Mouse (Mus musculus): ENCODE measurements at regions not wholly inside any gene's neighbourhood (a gene's known extent, or its start where the extent isn't known, plus 50 kb on each side); places are given as distances from the start of the nearest gene placed in this dataset.

- H3K9me3 ChIP-seq (ENCODE audit: control insufficient read depth, low read length), result no peaks in the 10 kb centered on the region
- no peak for ATAC-seq (ENCODE audit: insufficient number of reproducible peaks, insufficient read depth, low FRiP score, low read depth)
- no peak overlapping the region for H3K9ac ChIP-seq (ENCODE audit: low read length)
- no peaks in the 10 kb centered on the region for H3K36me3 ChIP-seq (ENCODE audit: control insufficient read depth, insufficient read depth, low read length)
- H3K4me2 ChIP-seq (ENCODE audit: low read length), result no peak overlapping the region
- H3K27me3 ChIP-seq (ENCODE audit: control insufficient read depth, insufficient read depth, low read length), result no peaks in the 10 kb centered on the region
- H3K4me1 ChIP-seq (ENCODE audit: control insufficient read depth in 2 of 2, insufficient read depth in 2 of 2, low read length in 2 of 2), result peaks cover 0 to 2% of the 10 kb centered on the region in 2 experiments; a peak in 1 of 4 replicates
- H3K4me3 ChIP-seq (ENCODE audit: control insufficient read depth in 1 of 2, insufficient read depth in 1 of 2, low read depth in 1 of 2, low read length in 2 of 2), result no peak overlapping the region
- H3K27ac ChIP-seq (replicated peaks in 1 of 2; ENCODE audit: control insufficient read depth in 1 of 2, insufficient read depth in 1 of 2, low read depth in 2 of 2, low read length in 2 of 2), result no peak overlapping the region
- 36% methylated on average over 3 of the region's 3 CpGs for WGBS
These were observed 112.9 kb upstream of the Mycn start for GRCm38 (mm10) chr12:13054611-13055010.

- Histone ChIP-seq H3K4me1 (ENCODE audit: control insufficient read depth in 2 of 2, insufficient read depth in 2 of 2, low read length in 2 of 2) (peaks cover 0 to 4% of the 10 kb centered on the region in 2 experiments; a peak in 1 of 4 replicates), H3K27ac (replicated peaks in 1 of 2; ENCODE audit: control insufficient read depth in 1 of 2, insufficient read depth in 1 of 2, low read depth in 2 of 2, low read length in 2 of 2) (no peak overlapping the region), H3K4me2 (ENCODE audit: low read length) (no peak overlapping the region), H3K4me3 (ENCODE audit: control insufficient read depth in 1 of 2, insufficient read depth in 1 of 2, low read depth in 1 of 2, low read length in 2 of 2) (no peak overlapping the region), H3K9me3 (ENCODE audit: control insufficient read depth, low read length) (no peaks in the 10 kb centered on the region), H3K9ac (ENCODE audit: low read length) (no peak overlapping the region), H3K36me3 (ENCODE audit: control insufficient read depth, insufficient read depth, low read length) (no peaks in the 10 kb centered on the region), H3K27me3 (ENCODE audit: control insufficient read depth, insufficient read depth, low read length) (no peaks in the 10 kb centered on the region)
- no peak for ATAC-seq (ENCODE audit: insufficient number of reproducible peaks, insufficient read depth, low FRiP score, low read depth)
- WGBS, result 49% methylated on average over 5 of the region's 5 CpGs
These were observed 112.0 kb upstream of the Mycn start for GRCm38 (mm10) chr12:13053746-13054145.

- H3K4me1 ChIP-seq (ENCODE audit: control insufficient read depth in 2 of 2, insufficient read depth in 2 of 2, low read length in 2 of 2), result peaks cover 0 to 6% of the 10 kb centered on the region in 2 experiments; a peak in 1 of 4 replicates
- H3K9me3 ChIP-seq (ENCODE audit: control insufficient read depth, low read length), result no peaks in the 10 kb centered on the region
- H3K4me2 ChIP-seq (ENCODE audit: low read length), result no peak overlapping the region
- WGBS, result 72% methylated on average over 9 of the region's 9 CpGs
- H3K4me3 ChIP-seq (ENCODE audit: control insufficient read depth in 1 of 2, insufficient read depth in 1 of 2, low read depth in 1 of 2, low read length in 2 of 2), result no peak overlapping the region
- no peak for ATAC-seq (ENCODE audit: insufficient number of reproducible peaks, insufficient read depth, low FRiP score, low read depth)
- H3K36me3 ChIP-seq (ENCODE audit: control insufficient read depth, insufficient read depth, low read length), result no peaks in the 10 kb centered on the region
- no peaks in the 10 kb centered on the region for H3K27me3 ChIP-seq (ENCODE audit: control insufficient read depth, insufficient read depth, low read length)
- H3K27ac ChIP-seq (replicated peaks in 1 of 2; ENCODE audit: control insufficient read depth in 1 of 2, insufficient read depth in 1 of 2, low read depth in 2 of 2, low read length in 2 of 2), result no peak overlapping the region
- no peak overlapping the region for H3K9ac ChIP-seq (ENCODE audit: low read length)
These were observed 111.3 kb upstream of the Mycn start for GRCm38 (mm10) chr12:13052845-13053623.

DNA sequence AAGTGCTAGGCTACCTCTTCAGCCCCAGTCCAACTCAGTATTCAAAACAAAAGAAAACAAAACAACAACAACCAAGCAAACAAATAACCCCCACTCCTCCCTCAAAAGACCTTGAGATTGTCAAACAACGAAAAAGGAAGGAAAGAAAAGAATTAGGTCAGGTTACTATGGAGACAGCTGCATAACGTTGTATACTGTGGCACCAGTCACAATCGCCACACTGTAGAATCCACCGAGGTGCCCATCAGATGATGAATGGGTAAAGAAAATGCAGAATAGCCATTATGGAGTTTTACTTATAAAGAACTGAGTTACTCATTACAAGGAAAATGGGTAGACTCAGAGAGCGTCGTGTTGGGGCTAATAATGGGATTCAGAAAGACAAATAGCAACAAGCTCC is 110.5 kb upstream of the Mycn start:
- no peak overlapping the region for H3K27ac ChIP-seq (replicated peaks in 1 of 2; ENCODE audit: control insufficient read depth in 1 of 2, insufficient read depth in 1 of 2, low read depth in 2 of 2, low read length in 2 of 2)
- 83% methylated on average over 6 of the region's 6 CpGs for WGBS
- H3K36me3 ChIP-seq (ENCODE audit: control insufficient read depth, insufficient read depth, low read length), result no peaks in the 10 kb centered on the region
- H3K27me3 ChIP-seq (ENCODE audit: control insufficient read depth, insufficient read depth, low read length), result no peaks in the 10 kb centered on the region
- H3K4me2 ChIP-seq (ENCODE audit: low read length), result no peak overlapping the region
- no peaks in the 10 kb centered on the region for H3K9me3 ChIP-seq (ENCODE audit: control insufficient read depth, low read length)
- no peak overlapping the region for H3K9ac ChIP-seq (ENCODE audit: low read length)
- H3K4me1 ChIP-seq (ENCODE audit: control insufficient read depth in 2 of 2, insufficient read depth in 2 of 2, low read length in 2 of 2), result peaks cover 0 to 6% of the 10 kb centered on the region in 2 experiments; a peak in 1 of 4 replicates
- no peak for ATAC-seq (ENCODE audit: insufficient number of reproducible peaks, insufficient read depth, low FRiP score, low read depth)
- no peak overlapping the region for H3K4me3 ChIP-seq (ENCODE audit: control insufficient read depth in 1 of 2, insufficient read depth in 1 of 2, low read depth in 1 of 2, low read length in 2 of 2)

DNA sequence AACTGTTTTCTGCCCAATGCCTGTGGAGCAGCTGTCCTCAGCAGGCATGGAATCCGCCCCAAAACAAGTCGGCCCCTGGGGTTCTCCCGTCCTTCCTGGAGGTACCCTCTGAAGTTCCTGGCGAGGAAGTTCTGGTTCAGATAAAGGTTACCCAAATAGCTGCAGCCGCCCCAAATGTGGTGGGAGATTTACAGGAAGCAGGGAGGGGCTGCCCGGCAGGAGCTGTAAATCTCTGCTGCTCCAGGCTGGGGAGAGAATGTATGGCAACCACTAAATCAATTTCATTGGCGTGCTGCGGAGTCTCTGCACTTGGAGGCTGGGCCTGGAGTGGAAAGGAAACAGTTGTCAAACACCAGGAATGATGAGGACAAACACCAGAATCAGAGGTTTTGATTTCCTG is 107.9 kb upstream of the Mycn start:
- no peak overlapping the region for H3K4me3 ChIP-seq (ENCODE audit: control insufficient read depth in 1 of 2, insufficient read depth in 1 of 2, low read depth in 1 of 2, low read length in 2 of 2)
- no peak for ATAC-seq (ENCODE audit: insufficient number of reproducible peaks, insufficient read depth, low FRiP score, low read depth)
- H3K9me3 ChIP-seq (ENCODE audit: control insufficient read depth, low read length), result no peaks in the 10 kb centered on the region
- H3K27me3 ChIP-seq (ENCODE audit: control insufficient read depth, insufficient read depth, low read length), result no peaks in the 10 kb centered on the region
- peaks cover 0 to 6% of the 10 kb centered on the region in 2 experiments; a peak in 1 of 4 replicates for H3K4me1 ChIP-seq (ENCODE audit: control insufficient read depth in 2 of 2, insufficient read depth in 2 of 2, low read length in 2 of 2)
- H3K27ac ChIP-seq (replicated peaks in 1 of 2; ENCODE audit: control insufficient read depth in 1 of 2, insufficient read depth in 1 of 2, low read depth in 2 of 2, low read length in 2 of 2), result no peak overlapping the region
- no peaks in the 10 kb centered on the region for H3K36me3 ChIP-seq (ENCODE audit: control insufficient read depth, insufficient read depth, low read length)
- WGBS, result 38% methylated on average over 8 of the region's 8 CpGs
- no peak overlapping the region for H3K4me2 ChIP-seq (ENCODE audit: low read length)
- H3K9ac ChIP-seq (ENCODE audit: low read length), result no peak overlapping the region

- H3K4me2 ChIP-seq (ENCODE audit: low read length), result no peak overlapping the region
- no peaks in the 10 kb centered on the region for H3K36me3 ChIP-seq (ENCODE audit: control insufficient read depth, insufficient read depth, low read length)
- H3K4me1 ChIP-seq (ENCODE audit: control insufficient read depth in 2 of 2, insufficient read depth in 2 of 2, low read length in 2 of 2), result peaks cover 0 to 3% of the 10 kb centered on the region in 2 experiments; a peak in 1 of 4 replicates
- ATAC-seq (ENCODE audit: insufficient number of reproducible peaks, insufficient read depth, low FRiP score, low read depth), result no peak
- H3K9me3 ChIP-seq (ENCODE audit: control insufficient read depth, low read length), result no peaks in the 10 kb centered on the region
- H3K9ac ChIP-seq (ENCODE audit: low read length), result no peak overlapping the region
- H3K27ac ChIP-seq (replicated peaks in 1 of 2; ENCODE audit: control insufficient read depth in 1 of 2, insufficient read depth in 1 of 2, low read depth in 2 of 2, low read length in 2 of 2), result no peak overlapping the region
- 52% methylated on average over 13 of the region's 13 CpGs for WGBS
- no peaks in the 10 kb centered on the region for H3K27me3 ChIP-seq (ENCODE audit: control insufficient read depth, insufficient read depth, low read length)
- no peak overlapping the region for H3K4me3 ChIP-seq (ENCODE audit: control insufficient read depth in 1 of 2, insufficient read depth in 1 of 2, low read depth in 1 of 2, low read length in 2 of 2)
These were observed 106.5 kb upstream of the Mycn start for GRCm38 (mm10) chr12:13048168-13048727.

GRCm38 (mm10) chr12:13042934-13043333 is 101.2 kb upstream of the Mycn start:
- 76% methylated on average over 7 of the region's 7 CpGs for WGBS
- no peak overlapping the region for H3K4me3 ChIP-seq (ENCODE audit: control insufficient read depth in 1 of 2, insufficient read depth in 1 of 2, low read depth in 1 of 2, low read length in 2 of 2)
- H3K27ac ChIP-seq (replicated peaks in 1 of 2; ENCODE audit: control insufficient read depth in 1 of 2, insufficient read depth in 1 of 2, low read depth in 2 of 2, low read length in 2 of 2), result no peak overlapping the region
- H3K27me3 ChIP-seq (ENCODE audit: control insufficient read depth, insufficient read depth, low read length), result no peaks in the 10 kb centered on the region
- ATAC-seq (ENCODE audit: insufficient number of reproducible peaks, insufficient read depth, low FRiP score, low read depth), result no peak
- H3K9ac ChIP-seq (ENCODE audit: low read length), result no peak overlapping the region
- H3K4me2 ChIP-seq (ENCODE audit: low read length), result no peak overlapping the region
- H3K36me3 ChIP-seq (ENCODE audit: control insufficient read depth, insufficient read depth, low read length), result no peaks in the 10 kb centered on the region
- no peaks in the 10 kb centered on the region for H3K9me3 ChIP-seq (ENCODE audit: control insufficient read depth, low read length)
- no peaks in the 10 kb centered on the region for H3K4me1 ChIP-seq (ENCODE audit: control insufficient read depth in 2 of 2, insufficient read depth in 2 of 2, low read length in 2 of 2)

All from heart, embryonic 14.5 days (tissue).